Mouse (Mus musculus) retina, embryonic 14.5 days (tissue): Measurements from ENCODE around the gene Nudt7.

Experiments used
- DNase-seq: peaks from one replicate; pipeline ENCODE4 v3.0.0-alpha.2; 2015; ENCODE audit warnings: low spot score

Nudt7 gene

GRCm38 (mm10) chr8:114133510-114134362 lies at the start of gene Nudt7:
Gene Nudt7, plus strand, starts transcription at chr8:114133557.
- DNase-seq = peak; percentile 95

- DNase-seq = no peak
Observed at GRCm38 (mm10) chr8:114087932-114088331, 45.4 kb upstream of the Nudt7 start.

- DNase-seq = no peak
Observed at GRCm38 (mm10) chr8:114090736-114091135, 42.6 kb upstream of the Nudt7 start.

- no peak for DNase-seq
Observed at GRCm38 (mm10) chr8:114093321-114093720, 40.0 kb upstream of the Nudt7 start.

- DNase-seq = no peak
Observed at GRCm38 (mm10) chr8:114094526-114094925, 38.8 kb upstream of the Nudt7 start.

GRCm38 (mm10) chr8:114100561-114101206 lies 32.7 kb upstream of the Nudt7 start:
- peak; percentile 70 for DNase-seq

GRCm38 (mm10) chr8:114103401-114103800 lies 30.0 kb upstream of the Nudt7 start:
- no peak for DNase-seq

- no peak for DNase-seq
Observed at GRCm38 (mm10) chr8:114105971-114106370, 27.4 kb upstream of the Nudt7 start.

GRCm38 (mm10) chr8:114109365-114110140 lies 23.8 kb upstream of the Nudt7 start:
- peak; percentile 39 for DNase-seq

GRCm38 (mm10) chr8:114115076-114115475 lies 18.3 kb upstream of the Nudt7 start:
- DNase-seq = peak; percentile 51

GRCm38 (mm10) chr8:114116049-114116448 lies 17.3 kb upstream of the Nudt7 start:
- DNase-seq = peak; percentile 67

- no peak for DNase-seq
Observed at GRCm38 (mm10) chr8:114117439-114117838, 15.9 kb upstream of the Nudt7 start.

- DNase-seq = no peak
Observed at GRCm38 (mm10) chr8:114121781-114122180, 11.6 kb upstream of the Nudt7 start.

- no peak for DNase-seq
Observed at GRCm38 (mm10) chr8:114123611-114124010, 9.7 kb upstream of the Nudt7 start.

- no peak for DNase-seq
Observed at GRCm38 (mm10) chr8:114124084-114124750, 9.1 kb upstream of the Nudt7 start.

GRCm38 (mm10) chr8:114130838-114131237 lies 2.5 kb upstream of the Nudt7 start:
- no peak for DNase-seq

- DNase-seq = no peak
Observed at GRCm38 (mm10) chr8:114131421-114131820, 1.9 kb upstream of the Nudt7 start.

GRCm38 (mm10) chr8:114133050-114133509 lies 277 bp upstream of the Nudt7 start:
- DNase-seq = peak; percentile 6

GRCm38 (mm10) chr8:114136750-114137149 lies 3.4 kb downstream of the Nudt7 start:
- no peak for DNase-seq

- no peak for DNase-seq
Observed at GRCm38 (mm10) chr8:114137181-114137580, 3.8 kb downstream of the Nudt7 start.

- no peak for DNase-seq
Observed at GRCm38 (mm10) chr8:114140437-114140836, 7.1 kb downstream of the Nudt7 start.

- no peak for DNase-seq
Observed at GRCm38 (mm10) chr8:114142199-114142598, 8.8 kb downstream of the Nudt7 start.
